Mouse (Mus musculus): ENCODE results near the gene Tmem178b. TPM values are rescaled to one million over a fixed set of nuclear protein-coding genes. Genes with fewer than 3 reads are reported as not detected.
A peak's percentile ranks its signal among the peaks of the same experiment; 100 is the strongest.

The Tmem178b gene
- total RNA-seq, 4 experiments from 2014 or later = 156 to 182 (median 174) TPM

DNA sequence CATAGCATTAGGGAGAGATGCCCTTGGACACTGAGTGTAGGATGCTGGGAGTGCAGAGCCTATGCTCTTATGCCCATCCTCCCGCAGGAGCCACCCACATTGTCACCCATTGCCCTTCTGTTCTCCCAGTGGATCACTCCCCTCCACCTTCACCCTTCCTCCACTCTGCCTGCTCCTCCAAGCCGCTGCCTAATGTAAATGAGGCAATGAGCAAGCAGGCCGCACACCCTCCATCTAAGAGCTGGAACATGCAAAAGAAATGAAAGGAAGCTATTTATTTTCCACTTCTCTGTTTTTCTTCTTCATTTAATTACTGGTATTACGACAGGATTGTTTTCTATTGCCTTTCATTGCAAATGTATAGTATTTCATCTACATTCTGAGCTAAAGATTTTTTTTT, 142.1 kb downstream of the Tmem178b start:
- no peak for DNase-seq (ENCODE audit: low spot score in 2 of 2)

DNA sequence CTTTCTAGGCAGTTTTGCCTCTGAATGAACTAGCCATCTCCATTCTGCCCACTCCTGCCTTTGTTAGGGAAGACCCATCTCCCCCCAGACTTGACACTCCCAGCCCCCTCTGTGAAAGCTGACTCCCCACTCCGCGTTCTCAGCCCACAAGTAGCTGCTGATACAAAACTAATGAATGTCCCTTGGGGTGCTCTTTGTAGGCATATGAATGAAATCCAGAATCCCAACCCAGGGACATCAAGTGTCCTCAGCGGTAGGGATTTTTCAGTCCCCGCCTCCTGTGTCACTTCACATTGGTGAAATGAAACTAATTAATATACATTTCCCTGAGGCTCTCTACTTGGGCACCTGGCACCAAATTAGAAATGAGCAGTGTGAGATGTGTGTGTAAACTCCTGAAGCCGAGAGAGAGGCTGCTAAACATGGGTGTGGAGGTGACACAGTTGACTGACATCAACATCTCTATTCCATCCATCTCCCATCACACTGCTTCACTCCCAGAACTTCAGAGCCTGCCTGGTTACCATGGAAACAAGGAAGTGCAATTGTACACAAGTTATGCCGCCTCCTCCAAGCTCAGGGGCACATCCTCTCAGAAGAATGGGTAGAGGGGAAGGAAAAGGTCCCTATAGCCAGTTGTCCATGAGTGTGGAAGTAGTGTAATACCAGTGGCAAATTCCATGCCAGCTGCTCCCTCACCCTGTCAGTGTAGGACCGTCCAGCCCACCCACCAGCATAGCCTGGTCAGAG, 142.8 kb downstream of the Tmem178b start:
- no peak for DNase-seq (ENCODE audit: low spot score in 2 of 2)

DNA sequence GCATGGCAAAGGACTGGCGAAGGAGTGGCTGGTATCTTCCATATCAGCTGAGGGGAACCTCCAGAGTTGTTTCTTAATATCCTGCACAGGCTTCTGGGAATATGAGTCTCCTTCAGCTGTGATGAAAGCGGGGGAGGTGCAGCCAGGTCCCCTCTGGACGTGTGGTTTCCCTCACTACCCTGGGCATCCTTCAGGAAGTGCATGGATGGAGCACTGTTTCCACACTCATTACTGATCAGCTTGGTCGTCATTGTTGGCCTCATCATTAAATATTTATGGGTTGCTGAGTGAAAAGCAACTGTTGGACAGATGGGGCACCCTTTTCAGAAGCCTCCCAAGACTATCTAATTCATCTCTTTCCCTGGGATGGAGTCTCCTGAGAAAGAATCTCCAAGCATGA, 146.3 kb downstream of the Tmem178b start:
- no peak for DNase-seq (ENCODE audit: low spot score in 2 of 2)

- peak; percentile 70 to 83 for DNase-seq (ENCODE audit: low spot score in 2 of 2)
Measured at GRCm38 (mm10) chr6:40023592-40024335, 150.7 kb downstream of the Tmem178b start.

- no peak for DNase-seq (ENCODE audit: low spot score in 2 of 2)
Measured at GRCm38 (mm10) chr6:40024336-40024934, 151.4 kb downstream of the Tmem178b start.

GRCm38 (mm10) chr6:40032901-40033300, 159.8 kb downstream of the Tmem178b start:
- no peak for DNase-seq (ENCODE audit: low spot score in 2 of 2)

- DNase-seq (ENCODE audit: low spot score in 2 of 2) = no peak
Measured at GRCm38 (mm10) chr6:40033935-40034334, 160.9 kb downstream of the Tmem178b start.

- peak; percentile 56 for DNase-seq (ENCODE audit: low spot score in 2 of 2)
Measured at GRCm38 (mm10) chr6:40048969-40049908, 176.2 kb downstream of the Tmem178b start.

DNA sequence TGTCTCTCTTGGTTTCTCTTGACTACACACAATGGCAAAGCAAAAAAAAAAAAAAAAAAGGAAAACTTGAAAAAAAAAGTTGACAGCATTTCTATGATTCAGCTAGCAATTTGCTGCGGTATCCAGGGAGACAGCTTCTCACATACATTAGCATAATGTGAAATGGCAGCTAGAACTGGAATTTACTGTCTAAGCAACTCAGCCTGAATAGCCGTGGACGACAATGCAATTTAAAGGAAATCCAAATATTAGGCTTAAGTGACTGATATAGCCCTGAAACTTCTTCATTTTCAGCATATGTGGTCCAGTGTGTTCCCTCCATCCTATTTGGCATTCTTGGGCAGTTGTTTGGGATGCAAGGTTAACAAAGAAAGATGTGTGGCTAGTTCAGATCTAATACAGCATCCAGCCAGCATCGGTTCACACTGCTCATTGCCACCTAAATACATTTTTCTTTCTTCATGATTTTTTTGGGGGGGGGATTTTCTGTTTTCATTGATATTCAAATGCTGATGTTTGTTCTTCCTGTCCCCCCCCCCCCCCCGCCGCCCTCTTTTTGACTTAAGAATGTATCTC, 176.9 kb downstream of the Tmem178b start:
- no peak for DNase-seq (ENCODE audit: low spot score in 2 of 2)

GRCm38 (mm10) chr6:40051698-40052097, 178.6 kb downstream of the Tmem178b start:
- no peak for DNase-seq (ENCODE audit: low spot score in 2 of 2)

DNA sequence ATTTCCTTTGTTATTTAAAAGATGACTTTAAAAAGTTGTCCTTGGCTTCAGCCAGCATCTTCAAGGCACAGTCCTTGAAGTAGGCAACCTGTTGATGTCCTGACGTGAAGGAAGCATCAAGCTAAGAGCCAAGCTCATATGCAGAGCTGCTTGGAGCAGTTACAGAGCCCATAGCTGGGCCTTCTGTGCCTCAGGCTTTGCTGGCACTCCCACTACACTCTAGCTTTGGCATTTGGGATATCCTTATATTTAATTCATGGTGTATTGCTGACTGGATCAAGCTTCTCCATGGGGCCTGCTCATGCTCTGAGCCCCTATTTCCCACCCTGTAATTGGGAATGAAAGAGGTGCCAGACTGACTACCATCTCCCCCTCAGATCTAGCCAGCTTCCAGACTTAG, 179.5 kb downstream of the Tmem178b start:
- DNase-seq (ENCODE audit: low spot score in 2 of 2) = no peak

- no peak for DNase-seq (ENCODE audit: low spot score in 2 of 2)
Measured at GRCm38 (mm10) chr6:40059466-40059865, 186.4 kb downstream of the Tmem178b start.

GRCm38 (mm10) chr6:40061327-40062189, 188.5 kb downstream of the Tmem178b start:
- DNase-seq (ENCODE audit: low spot score in 2 of 2) = no peak

DNA sequence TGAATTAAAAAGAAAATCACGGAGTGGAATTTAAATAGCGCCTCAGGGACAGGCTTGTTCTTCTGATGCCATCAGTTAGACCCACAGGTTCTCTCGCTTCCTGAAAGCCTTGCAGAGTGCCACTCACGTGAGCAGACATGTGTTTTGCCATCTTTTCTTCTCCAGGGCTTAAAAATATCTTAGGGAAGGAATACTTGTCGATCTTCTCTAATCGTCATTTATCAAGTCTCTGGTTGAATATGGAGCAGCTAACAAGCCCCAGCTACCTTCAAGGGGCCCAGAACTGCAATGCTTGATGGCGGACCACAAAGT, 189.1 kb downstream of the Tmem178b start:
- DNase-seq (ENCODE audit: low spot score in 2 of 2) = no peak

- no peak for DNase-seq (ENCODE audit: low spot score in 2 of 2)
Measured at GRCm38 (mm10) chr6:40063438-40063837, 190.4 kb downstream of the Tmem178b start.

GRCm38 (mm10) chr6:40063899-40064298, 190.8 kb downstream of the Tmem178b start:
- DNase-seq (ENCODE audit: low spot score in 2 of 2) = no peak

GRCm38 (mm10) chr6:40064342-40064741, 191.3 kb downstream of the Tmem178b start:
- no peak for DNase-seq (ENCODE audit: low spot score in 2 of 2)

DNA sequence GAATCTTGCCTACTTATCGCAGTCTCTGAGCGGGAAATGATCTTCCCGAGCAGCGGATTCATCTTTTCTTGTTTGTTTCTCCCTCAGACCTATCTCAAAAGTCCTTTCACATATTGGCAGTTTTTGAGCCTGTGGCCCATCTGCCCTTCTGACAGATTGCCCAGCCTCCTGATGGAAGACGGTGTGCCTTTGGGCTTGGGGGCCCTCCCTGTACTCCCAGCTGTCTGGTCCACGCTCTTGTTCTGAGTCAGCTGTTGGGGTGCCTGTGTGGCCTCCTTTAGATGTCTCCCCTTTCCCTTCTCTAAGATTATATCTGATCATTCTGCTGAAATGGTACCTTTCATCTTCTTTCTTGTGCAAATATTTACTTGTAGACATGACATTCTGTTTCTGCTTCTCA, 195.4 kb downstream of the Tmem178b start:
- DNase-seq (ENCODE audit: low spot score in 2 of 2) = no peak

DNA sequence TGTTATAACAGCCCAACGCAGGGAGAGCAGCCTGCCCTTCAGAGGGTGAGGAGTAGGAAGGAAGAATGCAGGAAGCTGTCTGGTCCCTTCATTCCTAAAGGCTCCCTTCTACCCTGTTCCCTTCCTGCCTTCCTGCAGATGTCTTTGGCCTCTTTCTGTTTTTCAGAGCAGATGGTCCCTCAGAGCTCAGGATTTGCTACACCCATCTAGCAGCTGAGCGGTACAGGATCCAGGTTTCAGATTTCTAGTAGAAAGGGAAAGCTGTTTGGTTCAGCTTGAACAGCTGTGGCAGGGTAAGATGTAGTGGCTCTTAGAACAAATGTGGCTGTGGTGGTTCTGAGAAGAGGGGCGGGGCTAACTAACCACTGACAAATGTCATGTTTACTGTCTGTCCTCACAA, 197.9 kb downstream of the Tmem178b start:
- DNase-seq (ENCODE audit: low spot score in 2 of 2) = peak; percentile 42 to 53

- DNase-seq (ENCODE audit: low spot score in 2 of 2) = no peak
Measured at GRCm38 (mm10) chr6:40076089-40076488, 203.0 kb downstream of the Tmem178b start.
